Mouse (Mus musculus) liver (tissue): ENCODE measurements around the gene Ckm.

Source experiments
- DNase-seq: peaks from one replicate; pipeline ENCODE4 v3.0.0-alpha.2; 2020; ENCODE audit warnings: mixed read lengths

The Ckm gene

DNA sequence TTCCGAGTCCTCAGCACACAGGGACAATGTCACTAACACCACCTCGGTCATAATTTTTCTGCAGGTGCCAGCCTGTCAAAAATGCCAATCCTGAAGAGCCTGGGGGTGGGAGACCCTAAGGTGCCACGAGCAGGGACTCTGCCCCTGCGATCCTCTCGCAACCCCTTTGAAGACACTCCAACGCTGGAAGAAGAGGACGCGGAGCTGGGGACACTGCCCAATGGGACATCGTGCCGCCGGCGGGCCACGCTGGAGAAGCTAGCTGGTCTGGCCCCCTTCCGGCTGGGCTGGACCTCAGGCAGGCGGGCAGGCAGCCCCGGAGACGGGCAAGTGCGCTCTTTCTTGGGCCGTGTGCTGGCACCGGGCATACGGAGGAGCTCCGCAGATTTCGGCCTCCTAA lies 64.8 kb downstream of the Ckm start:
- DNase-seq = no peak

DNA sequence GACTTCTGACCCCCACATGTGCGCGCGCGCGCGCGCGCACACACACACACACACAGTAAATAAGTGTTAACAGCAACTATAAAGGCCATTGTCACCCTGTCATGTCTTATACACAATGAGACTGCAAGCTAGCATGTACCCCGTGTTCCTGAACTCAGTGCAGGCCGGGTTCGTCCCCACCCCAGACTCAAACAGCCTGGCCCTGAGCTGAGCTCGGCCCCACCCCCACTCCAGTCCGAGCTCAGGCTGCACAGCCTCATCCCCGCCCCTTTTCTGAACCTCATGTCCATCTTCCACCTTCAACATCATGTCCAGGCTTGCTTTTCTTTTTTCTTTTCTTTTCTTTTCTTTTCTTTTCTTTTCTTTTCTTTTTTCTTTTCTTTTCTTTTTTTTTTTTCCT lies 65.7 kb downstream of the Ckm start:
- no peak for DNase-seq

DNA sequence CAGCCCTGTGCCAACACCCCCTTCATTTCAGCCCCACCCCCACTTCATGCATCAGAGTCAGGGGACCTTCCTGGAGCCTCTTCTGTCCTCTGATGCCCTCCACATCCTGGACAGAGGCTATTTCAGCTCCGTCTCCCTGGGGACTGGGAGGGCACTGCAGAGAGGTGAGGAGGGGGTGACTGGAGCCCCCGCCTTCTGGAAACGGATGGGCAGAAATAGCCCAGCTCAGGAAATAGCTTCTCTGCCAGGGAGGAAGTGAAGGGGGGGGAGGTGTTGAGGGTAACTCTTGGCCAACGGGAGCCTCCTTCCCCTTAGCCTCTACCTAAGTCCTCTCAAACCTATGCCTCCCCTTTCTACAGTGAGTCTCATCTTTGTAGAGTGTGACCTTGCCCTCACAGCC lies 67.8 kb downstream of the Ckm start:
- peak; percentile 41 for DNase-seq
